Mouse (Mus musculus): ENCODE data around the gene Tmem198. TPM values are rescaled to one million over a fixed set of nuclear protein-coding genes. Genes with fewer than 3 reads are reported as not detected.

Tmem198 gene
- total RNA-seq, 1 experiment from 2014 or later: 0.32 TPM

GRCm38 (mm10) chr1:75511437-75512210, 32.3 kb downstream of the Tmem198 start:
- no peak for ATAC-seq (replicated peaks; ENCODE audit: low read depth, poor library complexity, severe bottlenecking)

- no peak for ATAC-seq (replicated peaks; ENCODE audit: low read depth, poor library complexity, severe bottlenecking)
Observed at GRCm38 (mm10) chr1:75512550-75512949, 33.2 kb downstream of the Tmem198 start.

- ATAC-seq (replicated peaks; ENCODE audit: low read depth, poor library complexity, severe bottlenecking): no peak
Observed at GRCm38 (mm10) chr1:75516703-75517380, 37.5 kb downstream of the Tmem198 start.

GRCm38 (mm10) chr1:75517984-75518383, 38.7 kb downstream of the Tmem198 start:
- no peak for ATAC-seq (replicated peaks; ENCODE audit: low read depth, poor library complexity, severe bottlenecking)

GRCm38 (mm10) chr1:75518427-75518826, 39.1 kb downstream of the Tmem198 start:
- ATAC-seq (replicated peaks; ENCODE audit: low read depth, poor library complexity, severe bottlenecking): no peak

- no peak for ATAC-seq (replicated peaks; ENCODE audit: low read depth, poor library complexity, severe bottlenecking)
Observed at GRCm38 (mm10) chr1:75519576-75519975, 40.2 kb downstream of the Tmem198 start.

- ATAC-seq (replicated peaks; ENCODE audit: low read depth, poor library complexity, severe bottlenecking): peak; percentile 97
Observed at GRCm38 (mm10) chr1:75521321-75522031, 42.1 kb downstream of the Tmem198 start, which contains the start of gene Stk11ip. Gene Stk11ip (plus strand): TSS chr1:75521529.

GRCm38 (mm10) chr1:75524679-75525078, 45.3 kb downstream of the Tmem198 start:
- no peak for ATAC-seq (replicated peaks; ENCODE audit: low read depth, poor library complexity, severe bottlenecking)

- no peak for ATAC-seq (replicated peaks; ENCODE audit: low read depth, poor library complexity, severe bottlenecking)
Observed at GRCm38 (mm10) chr1:75530546-75530945, 51.2 kb downstream of the Tmem198 start.

- no peak for ATAC-seq (replicated peaks; ENCODE audit: low read depth, poor library complexity, severe bottlenecking)
Observed at GRCm38 (mm10) chr1:75532280-75533172, 53.2 kb downstream of the Tmem198 start.

- ATAC-seq (replicated peaks; ENCODE audit: low read depth, poor library complexity, severe bottlenecking): no peak
Observed at GRCm38 (mm10) chr1:75533325-75534252, 54.3 kb downstream of the Tmem198 start.

Other genes with a start within 250 kb of the Tmem198 start
- 1.1 TPM in 1 of 2 replicates, not detected in the other for gene A630095N17Rik, start 247.4 kb upstream of the Tmem198 start, total RNA-seq (2017)
- 5.9 and 9.5 TPM in 2 replicates for gene Dnajb2, start 243.1 kb upstream of the Tmem198 start, total RNA-seq (2017)
- 0.14 TPM in 1 of 2 replicates, not detected in the other for gene Ptprn, start 215.0 kb upstream of the Tmem198 start, total RNA-seq (2017)
- gene Resp18, start 201.1 kb upstream of the Tmem198 start, total RNA-seq (2017): not detected in 2 replicates
- gene Dnpep, start 161.5 kb upstream of the Tmem198 start, total RNA-seq (2017): 28.7 and 37.5 TPM in 2 replicates
- not detected in 2 replicates for gene Des, start 119.2 kb upstream of the Tmem198 start, total RNA-seq (2017)
- gene Speg, start 104.2 kb upstream of the Tmem198 start, total RNA-seq (2017): not detected in 2 replicates
- 61.7 and 73.9 TPM in 2 replicates for gene Gmppa, start 43.6 kb upstream of the Tmem198 start, total RNA-seq (2017)
- not detected in 2 replicates for gene Asic4, start 29.1 kb upstream of the Tmem198 start, total RNA-seq (2017)
- gene Chpf, start 225 bp upstream of the Tmem198 start, total RNA-seq (2017): 0.92 and 2.1 TPM in 2 replicates
- gene Obsl1, start 26.9 kb downstream of the Tmem198 start, total RNA-seq (2017): 1.4 and 2.7 TPM in 2 replicates
- not detected in 2 replicates for gene Inha, start 27.5 kb downstream of the Tmem198 start, total RNA-seq (2017)
- gene Stk11ip, start 42.0 kb downstream of the Tmem198 start, total RNA-seq (2017): 15.1 and 19.5 TPM in 2 replicates
- gene Slc4a3, start 66.7 kb downstream of the Tmem198 start, total RNA-seq (2017): under 0.01 TPM in 1 of 2 replicates, not detected in the other

Data from common myeloid progenitor, adult 5-6 weeks (primary cell).